In genomic region chr19:21160946-21161345, GRCm38 (mm10) we compare ENCODE assay signal across 19 mouse cellular contexts.
DNase-seq lines count a peak whose midpoint lies in the region; ATAC-seq lines count a peak whose summit lies in the region.
"Had no signal": no experiment of that assay in that cellular context is flagged by ENCODE, and none has a peak within 500 bp of the region (broad histone marks: within the 10 kb centered on the region; RNA-seq: fewer than 3 reads in every experiment).

No protein-coding gene starts in this region.

- H3K4me3 ChIP-seq in hindbrain, embryonic 11.5 days (ENCODE audit: low read depth, low read length), result no peak overlapping the region
- H3K4me3 ChIP-seq in hindbrain, embryonic 12.5 days, result no peak overlapping the region
- no peak overlapping the region for H3K4me3 ChIP-seq in intestine, embryonic 15.5 days (replicated peaks)
- H3K4me3 ChIP-seq in kidney, embryonic 16.5 days (ENCODE audit: low read length), result no peak overlapping the region
- H3K4me3 ChIP-seq: gastrocnemius, adult 2 months; heart, embryonic 12.5 days; megakaryocyte, embryonic 14.5 days; myocyte; stomach, embryonic 15.5 days had no signal

- peak overlapping the region; percentile 36; the same call in 1 of the 2 replicates for H3K27ac ChIP-seq in hindbrain, embryonic 11.5 days (ENCODE audit: low read depth, low read length)
- no peak overlapping the region for H3K27ac ChIP-seq in hindbrain, embryonic 12.5 days
- peak overlapping the region; percentile 9; the same call in 1 of the 2 replicates for H3K27ac ChIP-seq in intestine, embryonic 15.5 days
- peak overlapping the region; percentile 83 for H3K27ac ChIP-seq in kidney, embryonic 16.5 days (ENCODE audit: low read length)
- H3K27ac ChIP-seq: gastrocnemius, adult 2 months; stomach, embryonic 15.5 days had no signal

- H3K9me3 ChIP-seq in hindbrain, embryonic 11.5 days (ENCODE audit: control insufficient read depth, low read length), result no peaks in the 10 kb centered on the region
- no peaks in the 10 kb centered on the region for H3K9me3 ChIP-seq in hindbrain, embryonic 12.5 days (replicated peaks)
- H3K9me3 ChIP-seq in intestine, embryonic 15.5 days, result no peaks in the 10 kb centered on the region
- no peaks in the 10 kb centered on the region for H3K9me3 ChIP-seq in kidney, embryonic 16.5 days (ENCODE audit: low read length)
- H3K9me3 ChIP-seq: heart, embryonic 12.5 days; megakaryocyte, embryonic 14.5 days; stomach, embryonic 15.5 days had no signal

- no peaks in the 10 kb centered on the region for H3K36me3 ChIP-seq in hindbrain, embryonic 11.5 days (ENCODE audit: control insufficient read depth, insufficient read depth, low read length)
- no peaks in the 10 kb centered on the region for H3K36me3 ChIP-seq in hindbrain, embryonic 12.5 days
- H3K36me3 ChIP-seq in intestine, embryonic 15.5 days, result no peaks in the 10 kb centered on the region
- H3K36me3 ChIP-seq in kidney, embryonic 16.5 days (ENCODE audit: insufficient read depth, low read length), result no peaks in the 10 kb centered on the region
- H3K36me3 ChIP-seq: heart, embryonic 12.5 days; stomach, embryonic 15.5 days had no signal

- DNase-seq in hindbrain, embryonic 11.5 days (ENCODE audit: low spot score), result peak; percentile 55
- peak; percentile 40 for DNase-seq in retina, postnatal 1 day
- no peak for DNase-seq in lung, postnatal 10 days
- DNase-seq in heart, adult 9 months (ENCODE audit: low spot score in 2 of 2), result no peak
- DNase-seq in spleen, adult 12 weeks (ENCODE audit: low spot score), result no peak
- DNase-seq: adrenal gland, postnatal 14 days; cerebellum, postnatal 25 days; gastrocnemius, adult 2 months; lung, embryonic 14.5 days; right cerebral cortex, postnatal 4 days; thymus, postnatal 25 days had no signal

- no peak overlapping the region for H3K4me2 ChIP-seq in hindbrain, embryonic 11.5 days (replicated peaks; ENCODE audit: low read depth, low read length)
- no peak overlapping the region for H3K4me2 ChIP-seq in hindbrain, embryonic 12.5 days (replicated peaks)
- no peak overlapping the region for H3K4me2 ChIP-seq in intestine, embryonic 15.5 days (replicated peaks)
- no peak overlapping the region for H3K4me2 ChIP-seq in kidney, embryonic 16.5 days (replicated peaks; ENCODE audit: low read depth, low read length)
- H3K4me2 ChIP-seq: heart, embryonic 12.5 days; lung, embryonic 14.5 days; stomach, embryonic 15.5 days had no signal

- no peak overlapping the region for H3K9ac ChIP-seq in hindbrain, embryonic 11.5 days (ENCODE audit: low read depth, low read length)
- H3K9ac ChIP-seq in hindbrain, embryonic 12.5 days, result no peak overlapping the region
- H3K9ac ChIP-seq in intestine, embryonic 15.5 days, result no peak overlapping the region
- no peak overlapping the region for H3K9ac ChIP-seq in kidney, embryonic 16.5 days (replicated peaks; ENCODE audit: low read length)
- H3K9ac ChIP-seq: heart, embryonic 12.5 days; lung, embryonic 14.5 days; stomach, embryonic 15.5 days had no signal

- peak; percentile 60 for ATAC-seq in hindbrain, embryonic 11.5 days (ENCODE audit: low FRiP score)
- ATAC-seq in hindbrain, embryonic 12.5 days (ENCODE audit: low FRiP score), result no peak
- ATAC-seq in intestine, embryonic 15.5 days, result no peak
- ATAC-seq in kidney, embryonic 16.5 days (ENCODE audit: low FRiP score, low TSS enrichment), result peak; percentile 60; the same call in 1 of the 2 replicates
- ATAC-seq: forebrain, embryonic 16.5 days had no signal

- no peaks in the 10 kb centered on the region for H3K27me3 ChIP-seq in hindbrain, embryonic 11.5 days (ENCODE audit: control insufficient read depth, insufficient read depth, low read length)
- H3K27me3 ChIP-seq in hindbrain, embryonic 12.5 days, result no peaks in the 10 kb centered on the region
- no peaks in the 10 kb centered on the region for H3K27me3 ChIP-seq in intestine, embryonic 15.5 days (replicated peaks)
- H3K27me3 ChIP-seq in kidney, embryonic 16.5 days (ENCODE audit: insufficient read depth, low read length), result no peaks in the 10 kb centered on the region
- H3K27me3 ChIP-seq: heart, embryonic 12.5 days; megakaryocyte, embryonic 14.5 days; stomach, embryonic 15.5 days had no signal

- peaks cover 3% of the 10 kb centered on the region; the same call in 1 of the 2 replicates for H3K4me1 ChIP-seq in hindbrain, embryonic 11.5 days (replicated peaks; ENCODE audit: control insufficient read depth, insufficient read depth, low read length)
- H3K4me1 ChIP-seq in hindbrain, embryonic 12.5 days, result peaks cover 12% of the 10 kb centered on the region
- no peaks in the 10 kb centered on the region; the same call in none of the 2 replicates for H3K4me1 ChIP-seq in intestine, embryonic 15.5 days (replicated peaks)
- peaks cover 21% of the 10 kb centered on the region for H3K4me1 ChIP-seq in kidney, embryonic 16.5 days (ENCODE audit: insufficient read depth, low read length)
- H3K4me1 ChIP-seq: heart, embryonic 12.5 days; stomach, embryonic 15.5 days had no signal

- 3% methylated on average over 4 of the region's 4 CpGs for WGBS in hindbrain, embryonic 11.5 days
- WGBS in hindbrain, embryonic 12.5 days, result under 1% methylated on average over 4 of the region's 4 CpGs
- WGBS in intestine, embryonic 15.5 days, result 33% methylated on average over 4 of the region's 4 CpGs
- WGBS in kidney, embryonic 16.5 days, result 27% methylated on average over 4 of the region's 4 CpGs

Comparison
In these comparisons a context has a peak if more than half of its experiments do, and no peak if none do; other contexts are left out.
1. ATAC-seq: peak in hindbrain, embryonic 11.5 days (single experiment) and kidney, embryonic 16.5 days (single experiment); none in hindbrain, embryonic 12.5 days (single experiment) and intestine, embryonic 15.5 days (single experiment).
2. DNase-seq: peak in hindbrain, embryonic 11.5 days (single experiment) and retina, postnatal 1 day (single experiment); none in lung, postnatal 10 days (single experiment), heart, adult 9 months (0 of 2) and spleen, adult 12 weeks (single experiment).